Mouse (Mus musculus): ENCODE results near the gene Epb41l1. TPM values are rescaled to one million over a fixed set of nuclear protein-coding genes. Genes with fewer than 3 reads are reported as not detected.

The Epb41l1 gene
- total RNA-seq, 2 experiments from 2014 or later, result 27.9 to 30.1 TPM

GRCm38 (mm10) chr2:156456386-156457342 is 36.0 kb downstream of the Epb41l1 start:
- DNase-seq (ENCODE audit: low spot score in 2 of 2), result no peak

GRCm38 (mm10) chr2:156457343-156457717 is 36.6 kb downstream of the Epb41l1 start:
- no peak for DNase-seq (ENCODE audit: low spot score in 2 of 2)

GRCm38 (mm10) chr2:156460470-156460869 is 39.8 kb downstream of the Epb41l1 start:
- DNase-seq (ENCODE audit: low spot score in 2 of 2), result peak in 1 of 2 experiments; percentile 47

GRCm38 (mm10) chr2:156462154-156463029 is 41.7 kb downstream of the Epb41l1 start:
- DNase-seq (ENCODE audit: low spot score in 2 of 2), result no peak

- DNase-seq (ENCODE audit: low spot score in 2 of 2), result no peak
Measured at GRCm38 (mm10) chr2:156464416-156464815, 43.7 kb downstream of the Epb41l1 start.

- DNase-seq (ENCODE audit: low spot score in 2 of 2), result no peak
Measured at GRCm38 (mm10) chr2:156467538-156467937, 46.8 kb downstream of the Epb41l1 start.

- DNase-seq (ENCODE audit: low spot score in 2 of 2), result no peak
Measured at GRCm38 (mm10) chr2:156468890-156469289, 48.2 kb downstream of the Epb41l1 start.

GRCm38 (mm10) chr2:156469508-156469907 is 48.8 kb downstream of the Epb41l1 start:
- DNase-seq (ENCODE audit: low spot score in 2 of 2), result no peak

- DNase-seq (ENCODE audit: low spot score in 2 of 2), result no peak
Measured at GRCm38 (mm10) chr2:156470938-156471337, 50.2 kb downstream of the Epb41l1 start.

- DNase-seq (ENCODE audit: low spot score in 2 of 2), result no peak
Measured at GRCm38 (mm10) chr2:156472336-156472735, 51.6 kb downstream of the Epb41l1 start.

GRCm38 (mm10) chr2:156473696-156474095 is 53.0 kb downstream of the Epb41l1 start:
- no peak for DNase-seq (ENCODE audit: low spot score in 2 of 2)

GRCm38 (mm10) chr2:156474111-156474510 is 53.4 kb downstream of the Epb41l1 start:
- no peak for DNase-seq (ENCODE audit: low spot score in 2 of 2)

GRCm38 (mm10) chr2:156474891-156475284 is 54.2 kb downstream of the Epb41l1 start:
- DNase-seq (ENCODE audit: low spot score in 2 of 2), result no peak

- peak; percentile 50 to 76 for DNase-seq (ENCODE audit: low spot score in 2 of 2)
Measured at GRCm38 (mm10) chr2:156475285-156476110, 54.8 kb downstream of the Epb41l1 start.

GRCm38 (mm10) chr2:156476111-156476747 is 55.5 kb downstream of the Epb41l1 start:
- DNase-seq (ENCODE audit: low spot score in 2 of 2), result no peak

- DNase-seq (ENCODE audit: low spot score in 2 of 2), result no peak
Measured at GRCm38 (mm10) chr2:156476748-156477151, 56.0 kb downstream of the Epb41l1 start.

GRCm38 (mm10) chr2:156478046-156478690 is 57.5 kb downstream of the Epb41l1 start:
- no peak for DNase-seq (ENCODE audit: low spot score in 2 of 2)

- no peak for DNase-seq (ENCODE audit: low spot score in 2 of 2)
Measured at GRCm38 (mm10) chr2:156479833-156480232, 59.1 kb downstream of the Epb41l1 start.

GRCm38 (mm10) chr2:156480267-156480666 is 59.6 kb downstream of the Epb41l1 start:
- no peak for DNase-seq (ENCODE audit: low spot score in 2 of 2)

GRCm38 (mm10) chr2:156482299-156482698 is 61.6 kb downstream of the Epb41l1 start:
- DNase-seq (ENCODE audit: low spot score in 2 of 2), result no peak
